Mouse (Mus musculus) liver, postnatal 0 days (tissue): Measurements from ENCODE around the gene Abcc12. TPM values are rescaled to one million over a fixed set of nuclear protein-coding genes. Genes with fewer than 3 reads are reported as not detected.

Experiments
- ATAC-seq: fragments of 200-750 bp; cut with Nextera tagmentation; 2 replicates; pipeline ENCODE4 v1.8.0; 2017; ENCODE audit warnings: mild to moderate bottlenecking, moderate library complexity
- DNase-seq: peaks from one replicate; pipeline ENCODE4 v3.0.0-alpha.2; 2016
- H3K27ac ChIP-seq: fragments of 300-500 bp; sonication (generic); 2 replicates; pipeline ENCODE4 v1.5.1; 2014; ENCODE audit warnings: antibody characterized with exemption, moderate library complexity, mild to moderate bottlenecking, low read depth
- H3K27me3 ChIP-seq: fragments of 300-500 bp; sonication (generic); 2 replicates; pipeline ENCODE4 v1.6.1; 2014; ENCODE audit warnings: low read length, control low read depth, mixed read lengths; ENCODE audit not compliant: insufficient read depth
- H3K36me3 ChIP-seq: fragments of 300-500 bp; sonication (generic); replicated peaks from 2 replicates; pipeline ENCODE4 v1.6.1; 2014; ENCODE audit warnings: mild to moderate bottlenecking, control low read depth, low read length, moderate library complexity, mixed read lengths; ENCODE audit not compliant: insufficient read depth
- H3K4me1 ChIP-seq: fragments of 300-500 bp; sonication (generic); 2 replicates; pipeline ENCODE4 v1.6.1; 2014; ENCODE audit warnings: antibody characterized with exemption, mild to moderate bottlenecking, control low read depth; ENCODE audit not compliant: insufficient read depth
- H3K4me2 ChIP-seq: fragments of 300-500 bp; sonication (generic); 2 replicates; pipeline ENCODE4 v1.6.1; 2014; ENCODE audit warnings: low read depth, mild to moderate bottlenecking, low read length, moderate library complexity, mixed read lengths
- H3K4me3 ChIP-seq: fragments of 300-500 bp; sonication (generic); 2 replicates; pipeline ENCODE4 v1.5.1; 2014; ENCODE audit warnings: low read depth, low read length
- H3K9ac ChIP-seq: fragments of 300-500 bp; sonication (generic); replicated peaks from 2 replicates; pipeline ENCODE4 v1.6.1; 2014; ENCODE audit warnings: mild to moderate bottlenecking, moderate library complexity
- H3K9me3 ChIP-seq: fragments of 300-500 bp; sonication (generic); 2 replicates; pipeline ENCODE4 v1.6.1; 2016; ENCODE audit warnings: mild to moderate bottlenecking, control low read depth, low read length, mixed read lengths
- CTCF ChIP-seq: sonication (generic); IDR thresholded peaks from 2 replicates; pipeline ENCODE4 v1.5.1; 2016; ENCODE audit warnings: antibody characterized with exemption, low read depth
- EP300 ChIP-seq: IDR thresholded peaks from 2 replicates; pipeline ENCODE4 v1.6.1; 2016; ENCODE audit warnings: antibody characterized with exemption, low read depth, mild to moderate bottlenecking
- WGBS: fragments of 180-500 bp; shearing (Covaris S2); extraction: QIAGEN DNeasy Blood & Tissue Kit; methylation state at CpG from one replicate; pipeline ENCODE4 v1.1.7; 2014; ENCODE audit not compliant: insufficient replicate concordance; 5-methylcytosine and 5-hydroxymethylcytosine counted together
- polyA plus RNA-seq: library from polyadenylated mRNA; unstranded; fragments of >200 nt; fragmentation: Nextera tagmentation; extraction: Ambion mirVana; gene quantifications from 2 replicates; pipeline ENCODE4 v1.2.1, GENCODE M21; 2015

The Abcc12 gene
- polyA plus RNA-seq, 1 experiment from 2014 or later = not detected

GRCm38 (mm10) chr8:86554220-86554891, 26.1 kb downstream of the Abcc12 start:
- ATAC-seq (no peak), DNase-seq (no peak)
- Histone ChIP-seq H3K4me2 (no peak overlapping the region), H3K27ac (no peak overlapping the region), H3K9ac (no peak overlapping the region), H3K27me3 (no peaks in the 10 kb centered on the region), H3K36me3 (no peaks in the 10 kb centered on the region), H3K9me3 (no peaks in the 10 kb centered on the region), H3K4me3 (no peak overlapping the region), H3K4me1 (no peaks in the 10 kb centered on the region)
- 76% methylated on average over 12 of the region's 12 CpGs for WGBS
- TF ChIP-seq CTCF = no peak
- no peak for TF ChIP-seq EP300

GRCm38 (mm10) chr8:86550516-86550915, 30.0 kb downstream of the Abcc12 start:
- WGBS = 77% methylated on average over 10 of the region's 10 CpGs

DNA sequence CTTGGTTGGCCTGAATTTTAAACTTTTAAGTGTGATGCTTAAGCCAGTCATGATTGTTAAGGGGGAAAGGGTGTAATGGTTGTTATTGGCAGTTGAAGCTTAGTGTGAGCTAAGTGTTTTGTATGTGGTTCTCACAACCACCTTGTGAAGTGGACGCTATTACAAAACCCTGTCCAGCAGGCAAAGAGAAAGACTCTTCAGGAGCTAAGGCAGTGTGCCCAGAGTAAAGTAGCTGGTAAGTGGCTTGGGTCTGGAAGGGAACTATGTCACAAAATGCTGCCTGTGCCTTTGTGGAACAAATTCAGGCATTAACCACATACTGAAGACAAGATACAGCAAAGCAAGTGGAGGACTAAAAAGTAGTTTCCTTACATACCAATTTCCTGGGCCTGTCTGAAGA, 34.5 kb downstream of the Abcc12 start:
- no peaks in the 10 kb centered on the region for H3K36me3 ChIP-seq
- H3K27ac ChIP-seq = no peak overlapping the region
- no peaks in the 10 kb centered on the region for H3K9me3 ChIP-seq
- no peak overlapping the region for H3K4me2 ChIP-seq
- 78% methylated on average over 1 of the region's 1 CpGs for WGBS
- DNase-seq (no peak), ATAC-seq (no peak)
- no peak for TF ChIP-seq EP300
- TF ChIP-seq CTCF = no peak
- H3K4me3 ChIP-seq = no peak overlapping the region
- H3K4me1 ChIP-seq = no peaks in the 10 kb centered on the region
- no peaks in the 10 kb centered on the region for H3K27me3 ChIP-seq
- H3K9ac ChIP-seq = no peak overlapping the region

More at GRCm38 (mm10) chr8:86550516-86550915, 30.0 kb downstream of the Abcc12 start:
- Histone ChIP-seq H3K9me3 (no peaks in the 10 kb centered on the region), H3K36me3 (no peaks in the 10 kb centered on the region), H3K4me3 (no peak overlapping the region), H3K9ac (no peak overlapping the region), H3K27ac (no peak overlapping the region), H3K4me1 (no peaks in the 10 kb centered on the region), H3K4me2 (no peak overlapping the region), H3K27me3 (no peaks in the 10 kb centered on the region)
- TF ChIP-seq CTCF (no peak), EP300 (no peak)
- no peak for ATAC-seq
- DNase-seq = no peak

DNA sequence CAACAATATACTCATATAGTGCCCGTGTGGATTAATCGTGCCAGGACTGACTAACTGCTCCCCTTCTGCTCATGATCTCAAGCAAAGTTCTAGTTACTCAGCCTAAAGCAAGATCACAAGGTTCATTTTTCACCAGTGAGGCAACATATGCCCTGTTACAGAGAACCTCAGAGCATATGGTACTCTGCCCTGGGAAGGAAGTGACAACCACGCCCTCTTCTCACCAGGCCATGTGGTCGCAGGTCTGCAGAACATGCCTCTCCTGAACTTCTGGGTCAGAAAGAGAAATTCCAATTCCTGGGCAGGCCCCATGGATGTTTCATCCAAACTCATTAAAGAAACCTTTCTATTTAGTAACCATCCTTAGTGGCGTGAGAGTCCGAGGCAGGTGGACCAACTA, 39.6 kb downstream of the Abcc12 start:
- Histone ChIP-seq H3K27ac (no peak overlapping the region), H3K36me3 (no peaks in the 10 kb centered on the region), H3K9me3 (no peaks in the 10 kb centered on the region), H3K4me3 (no peak overlapping the region), H3K4me1 (peaks cover 7% of the 10 kb centered on the region; the same call in 1 of the 2 replicates), H3K27me3 (no peaks in the 10 kb centered on the region), H3K4me2 (no peak overlapping the region), H3K9ac (no peak overlapping the region)
- WGBS = 79% methylated on average over 6 of the region's 6 CpGs
- DNase-seq = no peak
- no peak for ATAC-seq
- no peak for TF ChIP-seq EP300
- TF ChIP-seq CTCF = no peak

- H3K4me1 ChIP-seq = peaks cover 7% of the 10 kb centered on the region; the same call in 1 of the 2 replicates
- DNase-seq = no peak
- 84% methylated on average over 2 of the region's 2 CpGs for WGBS
- ATAC-seq = no peak
- no peaks in the 10 kb centered on the region for H3K27me3 ChIP-seq
- TF ChIP-seq EP300 (no peak), CTCF (no peak)
- no peaks in the 10 kb centered on the region for H3K36me3 ChIP-seq
- H3K4me3 ChIP-seq = no peak overlapping the region
- H3K9ac ChIP-seq = no peak overlapping the region
- no peak overlapping the region for H3K4me2 ChIP-seq
- H3K27ac ChIP-seq = no peak overlapping the region
- no peaks in the 10 kb centered on the region for H3K9me3 ChIP-seq
These were observed 40.1 kb downstream of the Abcc12 start for GRCm38 (mm10) chr8:86540376-86540775.

- no peak for ATAC-seq
- no peak for DNase-seq
- 71% methylated on average over 3 of the region's 3 CpGs for WGBS
These were observed 43.9 kb downstream of the Abcc12 start for GRCm38 (mm10) chr8:86536663-86536987.

More at GRCm38 (mm10) chr8:86536663-86536987, 43.9 kb downstream of the Abcc12 start:
- Histone ChIP-seq H3K27ac (no peak overlapping the region), H3K4me2 (no peak overlapping the region), H3K4me1 (peaks cover 7% of the 10 kb centered on the region; the same call in 1 of the 2 replicates), H3K9me3 (no peaks in the 10 kb centered on the region), H3K27me3 (no peaks in the 10 kb centered on the region), H3K9ac (no peak overlapping the region), H3K36me3 (no peaks in the 10 kb centered on the region), H3K4me3 (no peak overlapping the region)
- TF ChIP-seq CTCF (no peak), EP300 (no peak)
